Comparison of ENCODE assay signal across 16 mouse cellular contexts in the genomic region with DNA sequence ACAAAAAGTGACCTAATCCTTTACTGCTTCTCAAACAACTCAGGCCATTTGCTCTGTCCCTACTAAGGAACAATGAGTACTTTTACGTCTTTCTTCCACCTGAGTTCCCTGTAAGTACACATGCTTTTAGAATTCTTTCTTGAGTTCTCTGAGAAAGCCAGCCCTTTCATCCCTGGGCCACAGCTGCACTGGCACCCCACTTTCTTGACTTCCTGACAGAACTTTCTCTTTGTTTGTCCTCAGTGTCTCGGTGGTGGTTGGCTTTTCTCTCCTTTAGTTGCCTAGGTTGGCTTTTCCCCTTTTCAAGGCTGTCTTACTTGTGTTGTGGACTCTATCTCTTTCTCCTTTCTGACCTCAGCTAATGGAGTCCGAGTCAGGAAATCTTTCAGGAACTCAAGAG. TPM values are rescaled to one million over a fixed set of nuclear protein-coding genes. Genes with fewer than 3 reads are reported as not detected.
DNase-seq lines count a peak whose midpoint lies in the region; ATAC-seq and TF ChIP-seq lines count a peak whose summit lies in the region.
"Had no signal": no experiment of that assay in that cellular context is flagged by ENCODE, and none has a peak within 500 bp of the region (broad histone marks: within the 10 kb centered on the region; RNA-seq: fewer than 3 reads in every experiment).

No protein-coding gene starts in this region.

- no peak for ATAC-seq in heart, embryonic 12.5 days (ENCODE audit: insufficient number of reproducible peaks, low FRiP score)
- no peak for ATAC-seq in lung, embryonic 14.5 days (ENCODE audit: insufficient read depth)
- no peak for ATAC-seq in midbrain, embryonic 12.5 days (ENCODE audit: low FRiP score, low read depth)
- no peak for ATAC-seq in intestine, embryonic 16.5 days
- ATAC-seq: forebrain, embryonic 14.5 days; intestine, postnatal 0 days had no signal

- 52% methylated on average over 3 of the region's 3 CpGs for WGBS in heart, embryonic 12.5 days
- WGBS in heart, embryonic 10.5 days = 64% methylated on average over 3 of the region's 3 CpGs
- 44% methylated on average over 3 of the region's 3 CpGs for WGBS in lung, embryonic 14.5 days
- WGBS in midbrain, embryonic 12.5 days = 52% methylated on average over 3 of the region's 3 CpGs
- 63% methylated on average over 3 of the region's 3 CpGs for WGBS in intestine, embryonic 16.5 days

- H3K27me3 ChIP-seq in heart, embryonic 12.5 days (replicated peaks) = no peaks in the 10 kb centered on the region
- no peaks in the 10 kb centered on the region for H3K27me3 ChIP-seq in heart, embryonic 10.5 days (ENCODE audit: insufficient read depth, poor library complexity, severe bottlenecking)
- no peaks in the 10 kb centered on the region for H3K27me3 ChIP-seq in lung, embryonic 14.5 days (ENCODE audit: insufficient read depth, low read length)
- H3K27me3 ChIP-seq in midbrain, embryonic 12.5 days = no peaks in the 10 kb centered on the region
- H3K27me3 ChIP-seq in intestine, embryonic 16.5 days (replicated peaks; ENCODE audit: control insufficient read depth, insufficient read depth, low read length) = no peaks in the 10 kb centered on the region
- H3K27me3 ChIP-seq: liver, embryonic 15.5 days had no signal

- no peak overlapping the region for H3K27ac ChIP-seq in heart, embryonic 12.5 days (ENCODE audit: poor library complexity, severe bottlenecking)
- no peak overlapping the region for H3K27ac ChIP-seq in heart, embryonic 10.5 days
- 0 out of 2 replicates have a peak overlapping the region, but pooled peaks have one; percentile 32 for H3K27ac ChIP-seq in lung, embryonic 14.5 days (ENCODE audit: low read depth)
- no peak overlapping the region for H3K27ac ChIP-seq in midbrain, embryonic 12.5 days (replicated peaks)
- no peak overlapping the region for H3K27ac ChIP-seq in intestine, embryonic 16.5 days (ENCODE audit: low read length)
- H3K27ac ChIP-seq: liver, embryonic 15.5 days had no signal

- peaks cover 30% of the 10 kb centered on the region for H3K4me1 ChIP-seq in heart, embryonic 12.5 days (replicated peaks)
- H3K4me1 ChIP-seq in heart, embryonic 10.5 days = peaks cover 23% of the 10 kb centered on the region
- H3K4me1 ChIP-seq in lung, embryonic 14.5 days (ENCODE audit: insufficient read depth) = peaks cover 3% of the 10 kb centered on the region
- H3K4me1 ChIP-seq in midbrain, embryonic 12.5 days = peaks cover 24% of the 10 kb centered on the region
- H3K4me1 ChIP-seq in intestine, embryonic 16.5 days (ENCODE audit: control insufficient read depth, insufficient read depth, low read length) = peaks cover 14% of the 10 kb centered on the region; the same call in 1 of the 2 replicates

- no peak overlapping the region for H3K4me2 ChIP-seq in heart, embryonic 12.5 days
- H3K4me2 ChIP-seq in lung, embryonic 14.5 days = 0 out of 2 replicates have a peak overlapping the region, but pooled peaks have one; percentile 3
- H3K4me2 ChIP-seq in midbrain, embryonic 12.5 days (replicated peaks) = 0 out of 2 replicates have a peak overlapping the region, but pooled peaks have one; percentile 8
- no peak overlapping the region for H3K4me2 ChIP-seq in intestine, embryonic 16.5 days (ENCODE audit: low read depth, low read length)
- H3K4me2 ChIP-seq: liver, embryonic 15.5 days had no signal

- no peak overlapping the region for H3K4me3 ChIP-seq in heart, embryonic 12.5 days
- H3K4me3 ChIP-seq in heart, embryonic 10.5 days = no peak overlapping the region
- H3K4me3 ChIP-seq in lung, embryonic 14.5 days (ENCODE audit: low read depth, low read length) = no peak overlapping the region
- H3K4me3 ChIP-seq in midbrain, embryonic 12.5 days = no peak overlapping the region
- H3K4me3 ChIP-seq in intestine, embryonic 16.5 days (ENCODE audit: low read length) = no peak overlapping the region
- H3K4me3 ChIP-seq: liver, embryonic 15.5 days had no signal

- 0 out of 2 replicates have a peak overlapping the region, but pooled peaks have one; percentile 12 for H3K9ac ChIP-seq in heart, embryonic 12.5 days
- no peak overlapping the region for H3K9ac ChIP-seq in lung, embryonic 14.5 days
- no peak overlapping the region for H3K9ac ChIP-seq in midbrain, embryonic 12.5 days (replicated peaks)
- no peak overlapping the region for H3K9ac ChIP-seq in intestine, embryonic 16.5 days (ENCODE audit: low read depth, low read length)
- H3K9ac ChIP-seq: liver, embryonic 15.5 days had no signal

- H3K36me3 ChIP-seq in heart, embryonic 12.5 days = peaks cover 4% of the 10 kb centered on the region
- no peaks in the 10 kb centered on the region for H3K36me3 ChIP-seq in heart, embryonic 10.5 days
- no peaks in the 10 kb centered on the region for H3K36me3 ChIP-seq in lung, embryonic 14.5 days (ENCODE audit: insufficient read depth)
- H3K36me3 ChIP-seq in midbrain, embryonic 12.5 days = no peaks in the 10 kb centered on the region
- no peaks in the 10 kb centered on the region for H3K36me3 ChIP-seq in intestine, embryonic 16.5 days (ENCODE audit: control insufficient read depth, insufficient read depth, low read length)
- H3K36me3 ChIP-seq: liver, embryonic 15.5 days had no signal

- no peaks in the 10 kb centered on the region for H3K9me3 ChIP-seq in heart, embryonic 12.5 days (replicated peaks)
- no peaks in the 10 kb centered on the region for H3K9me3 ChIP-seq in heart, embryonic 10.5 days
- no peaks in the 10 kb centered on the region for H3K9me3 ChIP-seq in lung, embryonic 14.5 days (ENCODE audit: low read depth, low read length)
- no peaks in the 10 kb centered on the region for H3K9me3 ChIP-seq in midbrain, embryonic 12.5 days
- H3K9me3 ChIP-seq in intestine, embryonic 16.5 days (ENCODE audit: control insufficient read depth, low read length) = no peaks in the 10 kb centered on the region
- H3K9me3 ChIP-seq: liver, embryonic 15.5 days had no signal

- no peak for TF ChIP-seq CTCF in lung, embryonic 14.5 days (IDR thresholded peaks at IDR 0.05; ENCODE audit: low read depth)

- DNase-seq in heart, embryonic 10.5 days (ENCODE audit: low spot score) = no peak
- no peak for DNase-seq in lung, embryonic 14.5 days
- no peak for DNase-seq in lung, postnatal 4 days
- DNase-seq in thymus, postnatal 0 days (ENCODE audit: low spot score) = peak; percentile 81
- no peak for DNase-seq in layer of hippocampus, adult 9-10 months (ENCODE audit: low spot score)
- DNase-seq: adrenal gland, adult 2 months; cerebellum, adult 8-10 months; gastrocnemius, postnatal 14 days; kidney, postnatal 4 days; right cerebral cortex, postnatal 14 days had no signal

RNA-seq across cellular contexts. Expression of a gene that starts 3.2 kb away (rescaled TPM):
- polyA plus RNA-seq in heart, embryonic 12.5 days (2016; fragmentation: Nextera tagmentation; extraction: Ambion mirVana) = 20.6 and 21.7 TPM in 2 replicates
- 15.9 and 18.1 TPM in 2 replicates for polyA plus RNA-seq in heart, embryonic 10.5 days (2016; fragmentation: Nextera tagmentation; extraction: Ambion mirVana)
- 20.6 and 25.2 TPM in 2 replicates for polyA plus RNA-seq in lung, embryonic 14.5 days (2014; fragmentation: Nextera tagmentation; extraction: Ambion mirVana)
- 30.3 and 30.7 TPM in 2 replicates for polyA plus RNA-seq in midbrain, embryonic 12.5 days (2016; fragmentation: Nextera tagmentation; extraction: Ambion mirVana)
- 23.1 and 26.3 TPM in 2 replicates for polyA plus RNA-seq in thymus, postnatal 0 days (2015; fragmentation: Nextera tagmentation; extraction: Ambion mirVana)
- polyA plus RNA-seq in intestine, embryonic 16.5 days (2015; fragmentation: Nextera tagmentation; extraction: Ambion mirVana) = 8.8 and 9.4 TPM in 2 replicates

Comparison
In these comparisons a context has a peak if more than half of its experiments do, and no peak if none do; other contexts are left out.
1. H3K4me2 ChIP-seq: peak in lung, embryonic 14.5 days (single experiment) and midbrain, embryonic 12.5 days (single experiment); none in heart, embryonic 12.5 days (single experiment) and intestine, embryonic 16.5 days (single experiment).